Mouse (Mus musculus) thymus, adult 2 months (tissue): ENCODE data around the gene Sacs.

Experiments used
- CTCF ChIP-seq: fragments of 200-500 bp; IDR thresholded peaks from 2 replicates; pipeline ENCODE4 v1.5.1; 2012; ENCODE audit warnings: mild to moderate bottlenecking, control low read depth, low read length, moderate library complexity, borderline replicate concordance; ENCODE audit not compliant: control insufficient read depth, poor library complexity, insufficient read depth; ENCODE audit errors: extremely low read depth
- POLR2A ChIP-seq: fragments of 200-500 bp; IDR thresholded peaks from 2 replicates; pipeline ENCODE4 v1.6.1; 2012; ENCODE audit warnings: mild to moderate bottlenecking, low read length, control low read depth, moderate library complexity; ENCODE audit not compliant: control insufficient read depth, poor library complexity, insufficient read depth; ENCODE audit errors: extremely low read depth

- no peak for TF ChIP-seq CTCF
- no peak for TF ChIP-seq POLR2A
Observed at GRCm38 (mm10) chr14:61229763-61230162, 91.5 kb downstream of the Sacs start.
